Mouse (Mus musculus) B cell, adult 2 months (primary cell): ENCODE results near the gene Sema4f.

Experiments used
- DNase-seq, 2 experiments: peaks; one replicate each; pipeline ENCODE4 v3.0.0; 2022

Gene Sema4f

DNA sequence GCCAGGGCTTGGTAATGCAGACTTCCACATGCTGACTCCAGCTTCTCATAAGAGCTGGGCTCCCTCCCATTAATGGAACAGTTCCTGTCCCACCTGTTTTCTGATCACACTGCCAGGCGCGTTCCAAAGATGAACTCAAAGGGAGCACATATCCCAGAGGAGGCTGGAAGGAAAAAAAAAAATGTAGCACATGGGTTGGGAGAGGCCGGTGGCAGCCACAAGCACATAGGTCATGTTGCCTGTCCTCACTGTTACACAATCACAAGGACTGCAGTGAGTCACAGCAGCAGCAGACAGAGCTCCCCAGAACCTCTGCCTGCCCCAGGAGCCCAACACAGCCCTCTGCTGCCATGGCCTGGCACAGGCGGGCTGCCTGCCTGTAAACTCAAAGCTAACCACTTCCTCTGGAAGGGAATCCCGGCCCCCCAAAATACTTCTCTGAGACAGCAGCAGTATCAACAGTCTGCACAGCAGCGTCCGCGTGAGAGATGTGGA lies 76.1 kb downstream of the Sema4f start:
- no peak for DNase-seq

GRCm38 (mm10) chr6:82862475-82862874 lies 77.1 kb downstream of the Sema4f start:
- no peak for DNase-seq

DNA sequence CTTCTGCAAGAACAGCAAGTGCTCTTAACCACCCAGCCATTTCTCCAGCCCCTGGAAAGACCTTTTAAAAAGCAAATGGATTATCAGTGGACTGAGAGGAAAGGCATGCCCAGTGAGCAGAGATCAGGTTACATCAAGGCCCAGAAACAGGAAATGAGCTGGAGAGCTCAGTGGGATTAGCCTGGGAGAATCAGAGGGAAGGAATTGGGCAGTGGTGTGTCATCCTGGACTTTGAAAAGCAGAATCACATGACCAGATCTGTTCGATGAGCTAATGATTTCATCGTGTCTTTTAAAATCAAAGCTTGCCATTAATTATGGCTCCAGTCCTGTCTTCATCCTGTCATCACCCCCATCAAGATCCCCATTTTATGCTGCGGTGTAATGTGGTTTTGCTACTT lies 77.5 kb downstream of the Sema4f start:
- no peak for DNase-seq
